22 mouse cellular contexts compared by ENCODE assay signal in genomic region chr1:183514281-183514983, GRCm38 (mm10).
DNase-seq lines count a peak whose midpoint lies in the region; ATAC-seq and TF ChIP-seq lines count a peak whose summit lies in the region.
"Had no signal": no experiment of that assay in that cellular context is flagged by ENCODE, and none has a peak within 500 bp of the region (broad histone marks: within the 10 kb centered on the region; RNA-seq: fewer than 3 reads in every experiment).

No protein-coding gene starts in this region.

- no peak overlapping the region for H3K4me2 ChIP-seq in hindbrain, embryonic 13.5 days
- H3K4me2 ChIP-seq in midbrain, postnatal 0 days (ENCODE audit: low read depth, low read length, poor library complexity, severe bottlenecking): no peak overlapping the region
- H3K4me2 ChIP-seq: embryonic facial prominence, embryonic 15.5 days; heart, embryonic 12.5 days; lung, embryonic 15.5 days had no signal

- no peak for TF ChIP-seq POLR2A in cerebellum, adult 2 months (IDR thresholded peaks at IDR 0.05; ENCODE audit: borderline replicate concordance, insufficient read depth, low read length)

- WGBS in cerebellum, adult 2 months: 48% methylated on average over 15 of the region's 15 CpGs
- 56% methylated on average over 15 of the region's 15 CpGs for WGBS in hindbrain, embryonic 13.5 days
- 75% methylated on average over 15 of the region's 15 CpGs for WGBS in hindbrain, embryonic 10.5 days
- WGBS in midbrain, postnatal 0 days: 66% methylated on average over 15 of the region's 15 CpGs
- 79% methylated on average over 15 of the region's 15 CpGs for WGBS in embryonic facial prominence, embryonic 10.5 days

- H3K9ac ChIP-seq in hindbrain, embryonic 13.5 days: no peak overlapping the region
- 0 out of 2 replicates have a peak overlapping the region, but pooled peaks have one; percentile 1 for H3K9ac ChIP-seq in midbrain, postnatal 0 days (replicated peaks; ENCODE audit: low read length, poor library complexity, severe bottlenecking)
- H3K9ac ChIP-seq: embryonic facial prominence, embryonic 15.5 days; heart, embryonic 12.5 days; liver, embryonic 14.5 days; lung, embryonic 15.5 days had no signal

- H3K27ac ChIP-seq in cerebellum, adult 2 months (ENCODE audit: insufficient read depth, low read length): no peak overlapping the region
- H3K27ac ChIP-seq in hindbrain, embryonic 13.5 days: peak overlapping the region; percentile 74
- H3K27ac ChIP-seq in hindbrain, embryonic 10.5 days: no peak overlapping the region
- no peak overlapping the region for H3K27ac ChIP-seq in midbrain, postnatal 0 days (ENCODE audit: low read depth, low read length)
- H3K27ac ChIP-seq in embryonic facial prominence, embryonic 10.5 days (replicated peaks): no peak overlapping the region
- H3K27ac ChIP-seq: embryonic facial prominence, embryonic 15.5 days; liver, embryonic 14.5 days; lung, embryonic 15.5 days had no signal

- no peak overlapping the region for H3K4me3 ChIP-seq in cerebellum, adult 2 months (replicated peaks; ENCODE audit: insufficient read depth, low read depth, low read length)
- no peak overlapping the region for H3K4me3 ChIP-seq in hindbrain, embryonic 13.5 days
- H3K4me3 ChIP-seq in hindbrain, embryonic 10.5 days: no peak overlapping the region
- H3K4me3 ChIP-seq in midbrain, postnatal 0 days (ENCODE audit: low read depth, low read length): no peak overlapping the region
- H3K4me3 ChIP-seq in embryonic facial prominence, embryonic 10.5 days: no peak overlapping the region
- H3K4me3 ChIP-seq: embryonic facial prominence, embryonic 15.5 days; heart, embryonic 12.5 days; lung, embryonic 15.5 days had no signal

- no peaks in the 10 kb centered on the region for H3K36me3 ChIP-seq in hindbrain, embryonic 13.5 days
- H3K36me3 ChIP-seq in hindbrain, embryonic 10.5 days: no peaks in the 10 kb centered on the region
- no peaks in the 10 kb centered on the region for H3K36me3 ChIP-seq in midbrain, postnatal 0 days (ENCODE audit: insufficient read depth, low read length)
- H3K36me3 ChIP-seq in embryonic facial prominence, embryonic 10.5 days (replicated peaks): no peaks in the 10 kb centered on the region
- H3K36me3 ChIP-seq: embryonic facial prominence, embryonic 15.5 days; G1E; heart, embryonic 12.5 days; lung, embryonic 15.5 days had no signal

- no peaks in the 10 kb centered on the region; the same call in 1 of the 2 replicates for H3K27me3 ChIP-seq in cerebellum, adult 2 months (ENCODE audit: control insufficient read depth, insufficient read depth, low read length)
- H3K27me3 ChIP-seq in hindbrain, embryonic 13.5 days: no peaks in the 10 kb centered on the region
- no peaks in the 10 kb centered on the region for H3K27me3 ChIP-seq in hindbrain, embryonic 10.5 days (ENCODE audit: insufficient read depth, poor library complexity, severe bottlenecking)
- H3K27me3 ChIP-seq in midbrain, postnatal 0 days (ENCODE audit: insufficient read depth, low read length): no peaks in the 10 kb centered on the region
- no peaks in the 10 kb centered on the region for H3K27me3 ChIP-seq in embryonic facial prominence, embryonic 10.5 days (replicated peaks; ENCODE audit: low read depth, poor library complexity, severe bottlenecking)
- H3K27me3 ChIP-seq: embryonic facial prominence, embryonic 15.5 days; heart, embryonic 12.5 days; lung, embryonic 15.5 days had no signal

- TF ChIP-seq CTCF in cerebellum, adult 2 months (IDR thresholded peaks at IDR 0.05; ENCODE audit: borderline replicate concordance, insufficient read depth, low read depth, low read length): no peak
- TF ChIP-seq CTCF in midbrain, postnatal 0 days (IDR thresholded peaks at IDR 0.05): no peak

- H3K4me1 ChIP-seq in cerebellum, adult 2 months (ENCODE audit: control insufficient read depth, insufficient read depth, low read length): no peaks in the 10 kb centered on the region; the same call in 1 of the 2 replicates
- H3K4me1 ChIP-seq in hindbrain, embryonic 13.5 days (replicated peaks): peaks cover 35% of the 10 kb centered on the region
- H3K4me1 ChIP-seq in hindbrain, embryonic 10.5 days (replicated peaks): peaks cover 4% of the 10 kb centered on the region; the same call in 1 of the 2 replicates
- no peaks in the 10 kb centered on the region for H3K4me1 ChIP-seq in midbrain, postnatal 0 days (ENCODE audit: insufficient read depth, low read length)
- H3K4me1 ChIP-seq in embryonic facial prominence, embryonic 10.5 days: no peaks in the 10 kb centered on the region
- H3K4me1 ChIP-seq: heart, embryonic 12.5 days; lung, embryonic 15.5 days had no signal

- peak; percentile 62 for ATAC-seq in hindbrain, embryonic 13.5 days (ENCODE audit: low FRiP score)
- ATAC-seq in midbrain, postnatal 0 days (ENCODE audit: low FRiP score): no peak
- ATAC-seq: CD4-positive, CD25-positive, alpha-beta regulatory T cell, adult 4 months; inflammation-experienced regulatory T-cells, adult 6 months had no signal

- no peaks in the 10 kb centered on the region for H3K9me3 ChIP-seq in hindbrain, embryonic 13.5 days
- H3K9me3 ChIP-seq in hindbrain, embryonic 10.5 days: no peaks in the 10 kb centered on the region
- H3K9me3 ChIP-seq in midbrain, postnatal 0 days (ENCODE audit: low read length): no peaks in the 10 kb centered on the region
- no peaks in the 10 kb centered on the region for H3K9me3 ChIP-seq in embryonic facial prominence, embryonic 10.5 days
- H3K9me3 ChIP-seq: embryonic facial prominence, embryonic 15.5 days; G1E; lung, embryonic 15.5 days had no signal

- peak; percentile 29 to 30 for DNase-seq in cerebellum, adult 2 months
- DNase-seq in cerebellum, adult 9-10 months: no peak
- no peak for DNase-seq in hindbrain, embryonic 10.5 days (ENCODE audit: low spot score)
- DNase-seq in cerebellum, postnatal 36 days: peak; percentile 37 to 40
- DNase-seq in midbrain, postnatal 0 days (ENCODE audit: low spot score): no peak
- DNase-seq in embryonic facial prominence, embryonic 10.5 days (ENCODE audit: low spot score): no peak
- DNase-seq in adrenal gland, adult 18-20 months (ENCODE audit: low spot score in 2 of 2): no peak
- DNase-seq: embryo, embryonic 11 days; heart, postnatal 14 days; kidney, adult 9 months; kidney, postnatal 36 days; layer of hippocampus, adult 9-11 months; lung, postnatal 4 days; thymus, postnatal 14 days had no signal

Comparison
In these comparisons a context has a peak if more than half of its experiments do, and no peak if none do; other contexts are left out.
1. DNase-seq: peak in cerebellum, adult 2 months (2 of 2) and cerebellum, postnatal 36 days (2 of 2); none in cerebellum, adult 9-10 months (single experiment), hindbrain, embryonic 10.5 days (single experiment), midbrain, postnatal 0 days (single experiment), embryonic facial prominence, embryonic 10.5 days (single experiment) and adrenal gland, adult 18-20 months (0 of 2).